Mouse (Mus musculus) B cell, adult 62 days (primary cell): Measurements from ENCODE around the gene Krtap9-3. TPM values are rescaled to one million over a fixed set of nuclear protein-coding genes. Genes with fewer than 3 reads are reported as not detected.

Experiments
- total RNA-seq: library from RNA; stranded (reverse); gene quantifications from 4 replicates; pipeline ENCODE4 v1.2.4, GENCODE M21; 2023

The Krtap9-3 gene
- not detected in 4 replicates for total RNA-seq

DNA sequence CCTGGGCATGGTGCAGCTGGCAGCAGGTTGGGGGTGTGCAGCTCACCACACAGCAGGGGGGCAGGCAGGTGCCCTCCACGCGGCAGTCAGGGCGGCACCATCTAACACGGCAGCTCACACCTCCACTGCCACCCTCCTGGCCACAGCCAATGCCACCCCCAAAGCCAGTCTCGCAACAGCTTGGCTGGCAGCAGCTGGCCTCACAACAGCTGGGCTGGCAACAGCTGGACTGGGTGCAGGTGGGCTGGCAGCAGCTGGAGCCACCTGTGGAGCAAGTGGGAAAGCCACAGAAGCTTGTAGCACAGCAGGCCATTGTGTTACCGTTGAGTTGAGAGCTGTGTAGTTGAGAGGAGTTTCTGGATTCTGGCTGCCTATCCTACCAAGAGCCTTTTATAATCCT lies at the start of gene Krtap9-3:
Gene Krtap9-3, minus strand, starts transcription at position 364 of the 400 bp plus-strand sequence.

DNA sequence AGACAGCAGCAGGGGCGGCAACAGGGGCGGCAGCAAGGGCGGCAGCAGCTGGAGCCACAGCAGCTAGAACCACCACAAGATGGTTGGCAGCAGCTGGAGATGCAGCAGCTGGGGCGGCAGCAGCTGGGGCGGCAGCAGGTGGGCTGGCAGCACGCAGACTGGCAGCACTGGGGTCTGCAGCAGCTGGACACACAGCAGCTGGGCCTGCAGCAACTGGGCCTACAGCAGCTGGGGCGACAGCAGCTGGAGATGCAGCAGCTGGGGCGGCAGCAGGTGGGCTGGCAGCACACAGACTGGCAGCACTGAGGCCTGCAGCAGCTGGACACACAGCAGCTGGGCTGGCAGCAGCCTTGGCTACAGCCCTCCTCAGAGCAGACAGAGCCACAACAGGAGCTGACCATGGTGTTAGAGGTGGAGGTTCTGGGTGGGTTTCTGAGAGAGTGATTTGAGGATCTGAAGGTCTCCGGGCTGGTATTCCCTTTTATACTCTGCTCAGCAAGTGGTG lies 45.8 kb upstream of the Krtap9-3 start, which contains the start of gene Krtap4-7:
Gene Krtap4-7, minus strand, starts transcription at position 455 of the 505 bp plus-strand sequence.

DNA sequence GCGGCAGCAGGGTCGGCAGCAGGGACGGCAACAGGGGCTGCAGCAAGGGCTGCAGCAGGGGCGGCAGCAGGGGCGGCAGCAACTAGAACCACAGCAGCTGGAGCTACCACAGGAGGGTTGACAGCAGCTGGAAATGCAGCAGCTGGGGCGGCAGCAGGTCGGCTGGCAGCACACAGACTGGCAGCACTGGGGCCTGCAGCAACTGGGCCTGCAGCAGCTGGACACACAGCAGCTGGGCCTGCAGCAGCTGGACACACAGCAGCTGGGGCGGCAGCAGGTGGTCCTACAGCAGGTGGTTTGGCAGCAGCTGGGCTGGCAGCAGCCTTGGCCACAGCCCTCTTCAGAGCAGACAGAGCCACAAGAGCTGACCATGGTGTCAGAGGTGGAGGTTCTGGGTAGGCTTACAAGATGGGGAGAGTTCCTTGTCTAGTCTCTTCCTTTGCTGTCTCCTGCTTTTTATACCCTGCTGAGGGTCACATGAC lies 36.8 kb upstream of the Krtap9-3 start, which contains the start of gene Krtap4-2:
Gene Krtap4-2, minus strand, starts transcription at position 432 of the 482 bp plus-strand sequence.

DNA sequence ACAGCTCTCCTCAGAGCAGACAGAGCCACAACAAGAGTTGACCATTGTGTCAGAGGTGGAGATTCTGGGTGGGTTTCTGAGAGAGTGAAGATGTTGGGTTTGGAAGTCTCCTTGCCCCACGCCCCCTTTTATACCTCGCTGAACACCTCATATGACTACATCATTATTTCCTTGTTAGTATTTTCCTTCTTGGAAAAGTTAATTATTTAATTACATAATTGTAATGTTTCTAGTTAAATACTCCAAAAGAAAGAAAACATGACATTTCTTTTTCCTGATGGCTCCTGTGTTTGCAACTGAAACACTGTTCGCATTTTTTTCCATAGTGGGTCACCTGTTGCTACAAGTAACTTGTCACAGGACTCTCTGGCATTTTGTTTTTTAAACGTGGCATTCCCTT lies 30.2 kb upstream of the Krtap9-3 start, which contains the start of gene Krtap4-1:
Gene Krtap4-1, minus strand, starts transcription at position 101 of the 400 bp plus-strand sequence.

DNA sequence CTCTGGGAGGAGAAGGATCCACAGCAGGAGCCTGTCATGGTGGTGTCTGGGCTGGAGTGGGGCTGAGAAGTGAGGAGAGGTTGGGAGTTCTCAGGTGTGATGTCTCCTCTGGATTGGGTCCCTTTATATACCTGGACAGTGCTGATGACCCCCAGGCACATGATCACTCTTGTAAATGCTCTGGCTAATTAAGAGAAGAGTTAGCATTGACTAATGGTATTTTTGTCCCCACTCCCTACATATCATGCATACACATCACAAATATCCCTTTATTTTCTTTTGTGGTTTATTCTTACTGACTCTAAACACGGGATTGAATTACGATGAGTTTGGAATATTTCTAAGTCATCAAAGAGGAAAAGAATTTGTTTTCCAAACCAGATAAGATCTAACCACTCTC lies 22.4 kb upstream of the Krtap9-3 start, which contains the start of gene Gm11562:
Gene Gm11562, minus strand, starts transcription at position 101 of the 400 bp plus-strand sequence.

DNA sequence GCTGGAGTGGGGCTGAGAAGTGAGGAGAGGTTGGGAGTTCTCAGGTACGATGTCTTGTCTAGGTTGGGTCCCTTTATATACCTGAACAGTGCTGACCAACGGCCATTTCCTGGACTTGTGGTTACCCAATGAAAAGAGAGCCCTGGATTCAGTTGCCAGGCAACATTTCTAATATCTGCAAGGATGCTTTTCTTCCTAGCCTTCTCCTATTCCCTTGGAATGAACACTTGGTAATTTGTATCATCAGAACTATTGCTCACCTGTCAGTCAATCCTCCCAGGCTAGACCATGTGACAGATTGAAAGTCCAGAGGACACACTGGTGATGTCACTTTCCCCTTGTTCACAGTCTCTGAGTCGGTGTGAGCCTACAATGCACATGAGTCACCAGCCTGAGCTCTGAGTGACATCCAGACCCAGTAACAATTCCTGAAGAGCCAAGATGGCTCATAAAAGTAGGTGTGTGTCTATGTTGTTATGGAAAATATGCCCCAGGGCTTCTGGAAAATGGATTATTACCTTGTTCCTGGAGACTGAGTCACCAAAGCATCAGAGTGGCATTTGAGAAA lies 17.0 kb upstream of the Krtap9-3 start, which contains the start of gene Krtap2-4:
Gene Krtap2-4, minus strand, starts transcription at position 51 of the 568 bp plus-strand sequence.

DNA sequence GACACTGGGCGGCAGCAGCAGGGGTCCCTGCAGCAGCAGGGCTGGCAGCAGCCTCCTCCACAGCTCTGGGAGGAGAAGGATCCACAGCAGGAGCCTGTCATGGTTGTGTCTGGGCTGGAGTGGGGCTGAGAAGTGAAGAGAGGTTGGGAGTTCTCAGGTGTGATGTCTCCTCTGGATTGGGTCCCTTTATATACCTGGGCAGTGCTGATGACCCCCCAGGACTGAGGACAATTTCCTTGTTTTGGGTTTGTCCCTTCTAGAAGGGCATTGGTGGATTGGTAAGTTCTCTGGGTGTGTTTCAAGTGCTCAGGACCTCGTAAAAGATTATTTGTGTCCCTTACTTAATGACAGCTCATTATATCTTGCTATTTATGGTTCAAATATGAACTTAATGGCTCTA lies 12.2 kb upstream of the Krtap9-3 start, which contains the start of gene Gm11937:
Gene Gm11937, minus strand, starts transcription at position 101 of the 400 bp plus-strand sequence.

DNA sequence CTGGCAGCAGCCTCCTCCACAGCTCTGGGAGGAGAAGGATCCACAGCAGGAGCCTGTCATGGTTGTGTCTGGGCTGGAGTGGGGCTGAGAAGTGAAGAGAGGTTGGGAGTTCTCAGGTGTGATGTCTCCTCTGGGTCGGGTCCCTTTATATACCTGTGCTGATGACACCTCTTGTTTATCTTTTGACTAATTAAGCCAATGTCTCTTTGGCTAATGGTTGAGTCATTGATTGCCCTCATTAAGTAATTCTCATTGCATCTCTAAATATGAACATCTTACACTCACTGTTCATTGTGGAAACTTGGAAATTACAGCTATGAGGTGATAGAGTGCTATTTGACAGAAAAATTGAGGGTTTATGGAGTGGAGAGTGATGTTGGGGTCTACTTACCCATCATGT lies 5.3 kb upstream of the Krtap9-3 start, which contains the start of gene Gm11938:
Gene Gm11938, minus strand, starts transcription at position 101 of the 400 bp plus-strand sequence.

DNA sequence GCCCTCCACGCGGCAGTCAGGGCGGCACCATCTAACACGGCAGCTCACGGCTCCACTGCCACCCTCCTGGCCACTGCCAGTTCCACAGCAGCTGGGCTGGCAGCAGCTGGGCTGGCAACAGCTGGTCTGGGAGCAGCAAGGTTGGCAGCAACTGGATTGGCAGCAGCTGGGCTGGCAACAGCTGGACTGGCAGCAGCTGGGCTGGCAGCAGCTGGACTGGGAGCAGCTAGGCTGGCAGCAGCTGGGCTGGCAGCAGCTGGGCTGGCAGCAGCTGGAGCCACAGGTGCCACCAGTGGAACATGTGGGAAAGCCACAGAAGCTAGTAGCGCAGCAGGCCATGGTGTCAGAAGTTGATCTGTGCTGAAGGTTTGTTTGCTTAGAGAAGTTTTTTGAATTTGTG lies 6.9 kb downstream of the Krtap9-3 start, which contains the start of gene Krtap1-3:
Gene Krtap1-3, minus strand, starts transcription at position 359 of the 400 bp plus-strand sequence.

DNA sequence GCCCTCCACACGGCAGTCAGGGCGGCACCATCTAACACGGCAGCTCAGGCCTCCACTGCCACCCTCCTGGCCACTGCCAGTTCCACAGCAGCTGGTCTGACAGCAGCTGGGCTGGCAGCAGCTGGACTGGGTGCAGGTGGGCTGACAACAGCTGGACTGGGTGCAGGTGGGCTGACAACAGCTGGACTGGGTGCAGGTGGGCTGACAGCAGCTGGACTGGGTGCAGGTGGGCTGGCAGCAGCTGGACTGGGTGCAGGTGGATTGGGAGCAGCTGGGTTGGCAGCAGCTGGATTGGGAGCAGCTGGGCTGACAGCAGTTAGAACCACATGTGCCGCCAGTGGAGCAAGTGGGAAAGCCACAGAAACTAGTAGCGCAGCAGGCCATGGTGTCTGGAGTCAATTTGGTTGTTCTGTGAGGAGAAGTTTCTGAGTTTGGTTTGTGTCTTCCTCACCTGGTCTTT lies 14.6 kb downstream of the Krtap9-3 start, which contains the start of gene Krtap1-4:
Gene Krtap1-4, minus strand, starts transcription at position 410 of the 460 bp plus-strand sequence.

DNA sequence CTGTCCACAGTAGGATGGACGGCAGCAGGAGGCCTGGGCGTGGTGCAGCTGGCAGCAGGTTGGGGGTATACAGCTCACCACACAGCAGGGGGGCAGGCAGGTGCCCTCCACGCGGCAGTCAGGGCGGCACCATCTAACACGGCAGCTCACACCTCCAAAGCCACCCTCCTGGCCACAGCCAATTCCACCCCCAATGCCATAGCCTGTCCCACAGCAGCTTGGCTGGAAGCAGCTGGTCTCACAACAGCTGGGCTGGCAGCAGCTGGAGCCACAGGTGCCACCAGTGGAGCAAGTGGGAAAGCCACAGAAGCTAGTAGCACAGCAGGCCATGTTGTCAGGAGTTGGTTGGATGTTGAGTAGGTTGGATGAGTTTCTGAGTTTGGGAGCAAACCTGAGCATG lies 17.3 kb downstream of the Krtap9-3 start, which contains the start of gene Krtap1-5:
Gene Krtap1-5, minus strand, starts transcription at position 381 of the 400 bp plus-strand sequence.

DNA sequence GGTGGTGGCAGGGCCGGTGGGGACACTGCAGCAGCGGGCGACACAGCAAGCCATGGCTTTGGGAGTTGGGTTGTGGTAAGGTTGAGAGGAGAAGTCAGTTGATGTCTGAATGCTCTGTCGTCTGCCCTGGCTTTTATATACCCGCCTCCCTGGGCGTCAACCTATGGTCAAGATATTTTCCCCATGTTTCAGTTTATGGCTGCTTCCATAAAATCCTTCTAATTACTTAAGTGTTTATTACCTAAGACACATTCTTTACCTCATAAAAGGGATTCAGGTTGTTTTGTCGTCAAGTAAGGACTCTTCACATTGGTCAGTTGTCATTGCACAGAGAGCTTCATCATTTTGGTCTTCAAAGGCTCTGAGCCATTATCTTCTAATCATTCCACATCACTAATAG lies 31.4 kb downstream of the Krtap9-3 start, which contains the start of gene Krtap3-1:
Gene Krtap3-1, minus strand, starts transcription at position 101 of the 400 bp plus-strand sequence.

DNA sequence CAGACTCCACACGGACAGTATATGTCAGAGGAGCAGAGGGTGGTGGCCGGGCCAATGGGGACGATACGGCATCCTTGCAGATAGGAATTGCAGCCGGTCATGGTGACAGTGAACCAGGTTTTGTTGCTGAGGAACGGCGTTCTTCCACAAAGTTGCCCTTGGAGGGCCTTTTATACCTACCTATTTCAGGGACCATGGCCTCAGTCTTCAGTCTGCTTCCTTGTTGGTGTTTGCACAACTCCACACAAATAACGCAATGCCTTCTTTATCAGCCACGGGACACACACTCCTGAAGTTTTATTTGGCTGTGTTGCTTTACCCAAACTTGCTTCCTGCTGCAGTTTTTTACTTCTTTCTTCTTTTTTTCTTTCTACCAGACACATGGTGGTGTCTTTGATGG lies 38.5 kb downstream of the Krtap9-3 start, which contains the start of gene Gm11939:
Gene Gm11939, minus strand, starts transcription at position 101 of the 400 bp plus-strand sequence.

DNA sequence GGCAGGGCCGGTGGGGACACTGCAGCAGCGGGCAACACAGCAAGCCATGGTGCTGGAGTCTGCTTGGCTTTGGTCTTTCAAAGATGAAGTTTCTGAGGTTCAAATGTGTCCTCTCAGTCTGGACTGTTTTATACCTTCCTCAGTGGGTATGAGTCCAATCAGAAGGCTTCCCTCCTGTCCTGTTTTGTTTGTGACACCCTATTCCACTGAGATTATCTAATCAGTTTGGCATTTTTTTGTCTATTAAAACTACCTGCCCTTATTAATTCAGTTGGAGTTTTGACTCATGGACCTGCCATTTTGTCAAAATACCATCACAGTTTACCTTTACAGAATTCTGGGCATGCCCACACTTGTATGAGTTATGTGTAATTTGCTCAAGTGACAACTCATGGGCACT lies 41.2 kb downstream of the Krtap9-3 start, which contains the start of gene Krtap3-2:
Gene Krtap3-2, minus strand, starts transcription at position 101 of the 400 bp plus-strand sequence.

DNA sequence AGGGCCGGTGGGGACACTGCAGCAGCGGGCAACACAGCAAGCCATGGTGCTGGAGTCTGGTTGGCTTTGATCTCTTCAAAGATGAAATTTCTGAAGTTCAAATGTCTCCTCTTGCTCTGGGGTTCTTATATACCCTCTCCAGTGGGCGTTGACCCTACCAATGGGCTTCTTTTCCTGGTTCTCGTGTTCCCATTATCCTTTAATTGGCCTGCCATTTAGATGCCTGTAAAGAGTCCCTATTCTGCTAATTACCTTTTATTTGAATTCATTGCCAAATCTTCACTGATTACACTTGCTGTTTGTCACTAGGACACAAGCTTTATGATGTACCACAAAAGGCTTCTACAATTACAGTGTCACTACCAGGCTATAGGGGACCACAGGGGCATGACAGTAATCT lies 47.1 kb downstream of the Krtap9-3 start, which contains the start of gene Krtap3-3:
Gene Krtap3-3, minus strand, starts transcription at position 101 of the 400 bp plus-strand sequence.

Other genes with a start within 250 kb of the Krtap9-3 start
- gene Krt27, start 247.0 kb downstream of the Krtap9-3 start, total RNA-seq: not detected in 4 replicates
- not detected in 4 replicates for gene Krt28, start 223.2 kb downstream of the Krtap9-3 start, total RNA-seq
- 2.1 to 3.6 TPM (median 2.4 TPM) in 4 replicates for gene Krt10, start 208.7 kb downstream of the Krtap9-3 start, total RNA-seq
- not detected in 4 replicates for gene Krt12, start 175.8 kb downstream of the Krtap9-3 start, total RNA-seq
- gene Krt20, start 160.0 kb downstream of the Krtap9-3 start, total RNA-seq: not detected in 4 replicates
- gene Krt23, start 105.0 kb downstream of the Krtap9-3 start, total RNA-seq: not detected in 4 replicates
- not detected in 4 replicates for gene Krt39, start 76.8 kb downstream of the Krtap9-3 start, total RNA-seq
- not detected in 4 replicates for gene Krt40, start 54.9 kb downstream of the Krtap9-3 start, total RNA-seq
- not detected in 4 replicates for gene Krtap3-3, start 47.2 kb downstream of the Krtap9-3 start, total RNA-seq
- gene Krtap3-2, start 41.3 kb downstream of the Krtap9-3 start, total RNA-seq: not detected in 4 replicates
- gene Gm11939, start 38.6 kb downstream of the Krtap9-3 start, total RNA-seq: not detected in 4 replicates
- gene Krtap3-1, start 31.5 kb downstream of the Krtap9-3 start, total RNA-seq: not detected in 4 replicates
- gene Krtap1-5, start 17.1 kb downstream of the Krtap9-3 start, total RNA-seq: not detected in 4 replicates
- not detected in 4 replicates for gene Krtap1-4, start 14.5 kb downstream of the Krtap9-3 start, total RNA-seq
- gene Krtap1-3, start 6.8 kb downstream of the Krtap9-3 start, total RNA-seq: not detected in 4 replicates
- gene Gm11938, start 5.2 kb upstream of the Krtap9-3 start, total RNA-seq: not detected in 4 replicates
- gene Gm11937, start 12.1 kb upstream of the Krtap9-3 start, total RNA-seq: not detected in 4 replicates
- not detected in 4 replicates for gene Krtap2-4, start 16.7 kb upstream of the Krtap9-3 start, total RNA-seq
- not detected in 4 replicates for gene Gm11562, start 22.3 kb upstream of the Krtap9-3 start, total RNA-seq
- not detected in 4 replicates for gene Krtap4-1, start 30.1 kb upstream of the Krtap9-3 start, total RNA-seq
- gene Krtap4-2, start 37.0 kb upstream of the Krtap9-3 start, total RNA-seq: not detected in 4 replicates
- not detected in 4 replicates for gene Krtap4-7, start 46.0 kb upstream of the Krtap9-3 start, total RNA-seq
- not detected in 4 replicates for gene Gm11555, start 52.1 kb upstream of the Krtap9-3 start, total RNA-seq
- gene Gm11563, start 60.9 kb upstream of the Krtap9-3 start, total RNA-seq: not detected in 4 replicates
- gene Krtap4-6, start 67.9 kb upstream of the Krtap9-3 start, total RNA-seq: not detected in 4 replicates
- gene Gm14190, start 92.6 kb upstream of the Krtap9-3 start, total RNA-seq: not detected in 4 replicates
- gene Gm14180, start 136.2 kb upstream of the Krtap9-3 start, total RNA-seq: not detected in 4 replicates
- gene Gm11595, start 174.8 kb upstream of the Krtap9-3 start, total RNA-seq: not detected in 4 replicates
- gene Krtap4-8, start 182.6 kb upstream of the Krtap9-3 start, total RNA-seq: not detected in 4 replicates
- not detected in 4 replicates for gene Krtap4-9, start 187.1 kb upstream of the Krtap9-3 start, total RNA-seq
- not detected in 4 replicates for gene Gm11596, start 195.4 kb upstream of the Krtap9-3 start, total RNA-seq
- gene Gm11569, start 200.8 kb upstream of the Krtap9-3 start, total RNA-seq: not detected in 4 replicates
- not detected in 4 replicates for gene Gm11554, start 206.3 kb upstream of the Krtap9-3 start, total RNA-seq
- not detected in 4 replicates for gene Krtap4-13, start 211.8 kb upstream of the Krtap9-3 start, total RNA-seq
- gene Gm11564, start 217.6 kb upstream of the Krtap9-3 start, total RNA-seq: not detected in 4 replicates
- gene 2300003K06Rik, start 240.0 kb upstream of the Krtap9-3 start, total RNA-seq: not detected in 4 replicates